Mouse (Mus musculus): ENCODE results near the gene Hoxc8. TPM values are rescaled to one million over a fixed set of nuclear protein-coding genes. Genes with fewer than 3 reads are reported as not detected.
A peak's percentile ranks its signal among the peaks of the same experiment; 100 is the strongest.

Gene Hoxc8
- polyA plus RNA-seq, 1 experiment from 2014 or later, result not detected

GRCm38 (mm10) chr15:103028916-103029512 lies 38.6 kb downstream of the Hoxc8 start:
- H3K27ac ChIP-seq (ENCODE audit: low read depth), result no peak overlapping the region
- ATAC-seq (ENCODE audit: insufficient read depth) (no peak), DNase-seq (no peak)
- TF ChIP-seq CTCF (IDR thresholded peaks at IDR 0.05; ENCODE audit: low read depth), result no peak
- H3K9ac ChIP-seq, result no peak overlapping the region
- no peaks in the 10 kb centered on the region for H3K9me3 ChIP-seq (ENCODE audit: low read depth, low read length)
- H3K4me3 ChIP-seq (ENCODE audit: low read depth, low read length), result no peak overlapping the region
- no peaks in the 10 kb centered on the region for H3K36me3 ChIP-seq (ENCODE audit: insufficient read depth)
- H3K27me3 ChIP-seq (ENCODE audit: insufficient read depth, low read length), result peaks cover 96% of the 10 kb centered on the region
- WGBS, result 30% methylated on average over 9 of the region's 9 CpGs
- no peaks in the 10 kb centered on the region for H3K4me1 ChIP-seq (ENCODE audit: insufficient read depth)
- no peak overlapping the region for H3K4me2 ChIP-seq

- DNase-seq, result no peak
These were observed 39.7 kb downstream of the Hoxc8 start for GRCm38 (mm10) chr15:103030142-103030541.

GRCm38 (mm10) chr15:103032167-103032566 lies 41.8 kb downstream of the Hoxc8 start:
- Histone ChIP-seq H3K4me3 (ENCODE audit: low read depth, low read length) (no peak overlapping the region), H3K4me1 (ENCODE audit: insufficient read depth) (no peaks in the 10 kb centered on the region)
- no CpG with 5 or more reads among the region's 3 CpGs for WGBS

More at GRCm38 (mm10) chr15:103030142-103030541, 39.7 kb downstream of the Hoxc8 start:
- Histone ChIP-seq H3K4me2 (no peak overlapping the region), H3K27ac (ENCODE audit: low read depth) (no peak overlapping the region), H3K27me3 (ENCODE audit: insufficient read depth, low read length) (peaks cover 96% of the 10 kb centered on the region), H3K9ac (no peak overlapping the region), H3K9me3 (ENCODE audit: low read depth, low read length) (no peaks in the 10 kb centered on the region), H3K36me3 (ENCODE audit: insufficient read depth) (no peaks in the 10 kb centered on the region), H3K4me1 (ENCODE audit: insufficient read depth) (no peaks in the 10 kb centered on the region), H3K4me3 (ENCODE audit: low read depth, low read length) (no peak overlapping the region)
- ATAC-seq (ENCODE audit: insufficient read depth), result no peak
- 19% methylated on average over 8 of the region's 8 CpGs for WGBS
- no peak for TF ChIP-seq CTCF (IDR thresholded peaks at IDR 0.05; ENCODE audit: low read depth)

GRCm38 (mm10) chr15:103032646-103033575 lies 42.5 kb downstream of the Hoxc8 start:
- Histone ChIP-seq H3K36me3 (ENCODE audit: insufficient read depth) (no peaks in the 10 kb centered on the region), H3K4me2 (peak overlapping the region; percentile 18), H3K27ac (ENCODE audit: low read depth) (no peak overlapping the region), H3K4me3 (ENCODE audit: low read depth, low read length) (no peak overlapping the region), H3K9ac (no peak overlapping the region), H3K9me3 (ENCODE audit: low read depth, low read length) (no peaks in the 10 kb centered on the region), H3K4me1 (ENCODE audit: insufficient read depth) (no peaks in the 10 kb centered on the region), H3K27me3 (ENCODE audit: insufficient read depth, low read length) (peaks cover 96% of the 10 kb centered on the region)
- DNase-seq (peak; percentile 52), ATAC-seq (ENCODE audit: insufficient read depth) (no peak)
- 3% methylated on average over 26 of the region's 26 CpGs for WGBS
- TF ChIP-seq CTCF (IDR thresholded peaks at IDR 0.05; ENCODE audit: low read depth), result no peak

More at GRCm38 (mm10) chr15:103032167-103032566, 41.8 kb downstream of the Hoxc8 start:
- H3K9ac ChIP-seq, result no peak overlapping the region
- ATAC-seq (ENCODE audit: insufficient read depth) (no peak), DNase-seq (no peak)
- H3K4me2 ChIP-seq, result 0 out of 2 replicates have a peak overlapping the region, but pooled peaks have one; percentile 18
- no peak for TF ChIP-seq CTCF (IDR thresholded peaks at IDR 0.05; ENCODE audit: low read depth)
- no peak overlapping the region for H3K27ac ChIP-seq (ENCODE audit: low read depth)
- H3K9me3 ChIP-seq (ENCODE audit: low read depth, low read length), result no peaks in the 10 kb centered on the region
- peaks cover 96% of the 10 kb centered on the region for H3K27me3 ChIP-seq (ENCODE audit: insufficient read depth, low read length)
- no peaks in the 10 kb centered on the region for H3K36me3 ChIP-seq (ENCODE audit: insufficient read depth)

DNA sequence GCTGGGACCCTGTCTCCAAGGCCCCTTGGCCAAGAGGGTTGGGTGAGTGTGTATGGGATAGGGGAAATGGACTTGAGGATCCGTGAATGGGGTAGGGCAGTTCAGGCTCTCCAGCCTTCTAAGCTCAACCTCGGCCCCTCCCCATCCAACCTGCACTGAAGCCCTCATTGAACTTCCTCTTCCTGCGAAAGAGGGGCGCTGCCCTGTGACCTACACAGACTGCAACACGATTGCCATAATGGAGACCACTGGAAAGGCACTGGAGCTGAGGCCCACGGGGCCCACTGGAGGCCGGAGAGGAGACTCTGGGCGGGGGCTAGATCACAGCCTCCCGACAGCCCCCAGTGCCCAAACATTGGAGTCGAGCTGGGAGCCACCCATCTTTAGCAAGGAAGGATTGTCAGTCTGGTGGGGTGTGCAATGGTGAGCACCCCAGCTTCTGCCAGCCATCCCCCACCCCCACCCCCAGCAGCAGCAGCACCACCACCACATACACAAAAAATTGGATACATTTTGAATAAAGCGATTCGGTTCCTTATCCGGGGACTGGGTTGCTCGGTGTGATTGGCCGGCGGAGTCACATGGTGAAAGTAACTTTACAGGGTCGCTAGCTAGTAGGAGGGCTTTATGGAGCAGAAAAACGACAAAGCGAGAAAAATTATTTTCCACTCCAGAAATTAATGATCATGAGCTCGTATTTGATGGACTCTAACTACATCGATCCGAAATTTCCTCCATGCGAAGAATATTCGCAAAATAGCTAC lies 43.8 kb downstream of the Hoxc8 start:
- Histone ChIP-seq H3K9ac (peak overlapping the region; percentile 52), H3K27ac (ENCODE audit: low read depth) (no peak overlapping the region), H3K4me2 (peak overlapping the region; percentile 72), H3K27me3 (ENCODE audit: insufficient read depth, low read length) (peaks cover 95% of the 10 kb centered on the region), H3K4me3 (ENCODE audit: low read depth, low read length) (peak overlapping the region; percentile 51), H3K9me3 (ENCODE audit: low read depth, low read length) (no peaks in the 10 kb centered on the region), H3K4me1 (ENCODE audit: insufficient read depth) (no peaks in the 10 kb centered on the region), H3K36me3 (ENCODE audit: insufficient read depth) (no peaks in the 10 kb centered on the region)
- WGBS, result under 1% methylated on average over 24 of the region's 24 CpGs
- no peak for TF ChIP-seq CTCF (IDR thresholded peaks at IDR 0.05; ENCODE audit: low read depth)
- ATAC-seq (ENCODE audit: insufficient read depth), result peak; percentile 79
- peak; percentile 74 for DNase-seq

GRCm38 (mm10) chr15:103034807-103035547 lies 44.6 kb downstream of the Hoxc8 start:
- no peak for TF ChIP-seq CTCF (IDR thresholded peaks at IDR 0.05; ENCODE audit: low read depth)
- no peaks in the 10 kb centered on the region for H3K9me3 ChIP-seq (ENCODE audit: low read depth, low read length)
- peak overlapping the region; percentile 72 for H3K4me2 ChIP-seq
- H3K27me3 ChIP-seq (ENCODE audit: insufficient read depth, low read length), result peaks cover 94% of the 10 kb centered on the region
- H3K27ac ChIP-seq (ENCODE audit: low read depth), result no peak overlapping the region
- no peaks in the 10 kb centered on the region for H3K4me1 ChIP-seq (ENCODE audit: insufficient read depth)
- H3K9ac ChIP-seq, result peak overlapping the region; percentile 52
- ATAC-seq (ENCODE audit: insufficient read depth) (peak; percentile 67), DNase-seq (no peak)
- peak overlapping the region; percentile 51 for H3K4me3 ChIP-seq (ENCODE audit: low read depth, low read length)
- H3K36me3 ChIP-seq (ENCODE audit: insufficient read depth), result no peaks in the 10 kb centered on the region
- WGBS, result under 1% methylated on average over 34 of the region's 34 CpGs
